Mouse (Mus musculus) CH12.LX (cell line): Measurements from ENCODE around the gene Astl. TPM values are rescaled to one million over a fixed set of nuclear protein-coding genes. Genes with fewer than 3 reads are reported as not detected.

Experiments used
- DNase-seq: peaks from one replicate; pipeline ENCODE4 v3.0.0-alpha.2; 2013; ENCODE audit errors: extremely low read depth
- H3K27ac ChIP-seq: 2 replicates; pipeline ENCODE4 v1.5.1; 2012; ENCODE audit warnings: low read depth, mild to moderate bottlenecking, control low read depth, moderate library complexity; ENCODE audit not compliant: insufficient read depth
- H3K27me3 ChIP-seq: replicated peaks from 2 replicates; pipeline ENCODE3; 2012; ENCODE audit warnings: inconsistent platforms
- H3K36me3 ChIP-seq, 2 experiments: replicated peaks in 1 of 2; 2 replicates each; pipeline versions ENCODE3 to v1.6.1; 2012; ENCODE audit warnings: inconsistent platforms in 1 of 2, low read length in 1 of 2, mild to moderate bottlenecking in 1 of 2, mixed read lengths in 1 of 2, moderate library complexity in 1 of 2; ENCODE audit not compliant: control insufficient read depth in 1 of 2, insufficient read depth in 1 of 2
- H3K4me1 ChIP-seq, 2 experiments: 2 replicates each; pipeline ENCODE4 v1.6.1; 2012; ENCODE audit warnings: inconsistent platforms in 1 of 2, moderate library complexity in 1 of 2; ENCODE audit not compliant: insufficient read depth in 2 of 2, control insufficient read depth in 1 of 2
- H3K4me2 ChIP-seq: 2 replicates; pipeline ENCODE4 v1.6.1; 2012; ENCODE audit warnings: low read depth, mild to moderate bottlenecking, control low read depth; ENCODE audit not compliant: poor library complexity, insufficient read depth, severe bottlenecking
- H3K4me3 ChIP-seq, 3 experiments: fragments of 150-350 bp in 1 of 3; sonication (generic) in 1 of 3; replicated peaks in 1 of 3; 2 replicates each; pipeline versions ENCODE3 to v1.5.1; 2011 to 2012; ENCODE audit warnings: low read depth in 2 of 3, low read length in 2 of 3, mild to moderate bottlenecking in 2 of 3, moderate library complexity in 2 of 3, control low read depth in 1 of 3, improper control_type of control experiment in 1 of 3, inconsistent platforms in 1 of 3, mixed read lengths in 1 of 3; ENCODE audit not compliant: poor library complexity in 1 of 3
- H3K79me2 ChIP-seq: replicated peaks from 2 replicates; pipeline ENCODE4 v1.6.1; 2012; ENCODE audit warnings: mild to moderate bottlenecking, moderate library complexity; ENCODE audit not compliant: control insufficient read depth, poor library complexity, insufficient read depth, severe bottlenecking; ENCODE audit errors: extremely low read depth
- H3K9ac ChIP-seq: 2 replicates; pipeline ENCODE4 v1.6.1; 2012; ENCODE audit warnings: low read depth, mild to moderate bottlenecking, control low read depth, moderate library complexity; ENCODE audit not compliant: insufficient read depth
- H3K9me3 ChIP-seq: replicated peaks from 2 replicates; pipeline ENCODE3; 2012; ENCODE audit warnings: low read length, inconsistent platforms, mixed read lengths
- EP300 ChIP-seq: IDR thresholded peaks from 2 replicates; pipeline ENCODE4 v1.6.1; 2011; ENCODE audit warnings: low read length, improper control_type of control experiment
- GABPA ChIP-seq: IDR thresholded peaks from 2 replicates; pipeline ENCODE4 v1.6.1; 2012; ENCODE audit warnings: low read depth, low read length, improper control_type of control experiment, inconsistent platforms; ENCODE audit not compliant: insufficient replicate concordance
- KAT2A ChIP-seq: IDR thresholded peaks from 2 replicates; pipeline ENCODE4 v1.6.1; 2012; ENCODE audit warnings: low read length, improper control_type of control experiment, inconsistent platforms; ENCODE audit not compliant: insufficient replicate concordance
- MAFK ChIP-seq: IDR thresholded peaks from 2 replicates; pipeline ENCODE4 v1.6.1; 2011; ENCODE audit warnings: low read length, improper control_type of control experiment; ENCODE audit not compliant: insufficient replicate concordance
- MXI1 ChIP-seq: IDR thresholded peaks from 2 replicates; pipeline ENCODE4 v1.6.1; 2011; ENCODE audit warnings: mild to moderate bottlenecking, low read depth, low read length, improper control_type of control experiment
- MYC ChIP-seq: IDR thresholded peaks from 2 replicates; pipeline ENCODE4 v1.6.1; 2011; ENCODE audit warnings: low read depth, mild to moderate bottlenecking, improper control_type of control experiment, low read length
- NELFE ChIP-seq: IDR thresholded peaks from 2 replicates; pipeline ENCODE4 v1.6.1; 2011; ENCODE audit warnings: low read depth, low read length, improper control_type of control experiment
- PAX5 ChIP-seq: IDR thresholded peaks from 2 replicates; pipeline ENCODE4 v1.6.1; 2012; ENCODE audit warnings: low read length, inconsistent platforms, mixed read lengths
- RAD21 ChIP-seq: IDR thresholded peaks from 2 replicates; pipeline ENCODE4 v1.6.1; 2011; ENCODE audit warnings: low read depth, mild to moderate bottlenecking, low read length, improper control_type of control experiment, moderate library complexity
- TBP ChIP-seq: conservative IDR thresholded peaks from 2 replicates; pipeline ENCODE4 v1.6.1; 2011; ENCODE audit warnings: low read depth, low read length, improper control_type of control experiment
- TCF12 ChIP-seq: IDR thresholded peaks from 2 replicates; pipeline ENCODE4 v1.6.1; 2014; ENCODE audit warnings: low read depth, mild to moderate bottlenecking, inconsistent platforms, low read length, improper control_type of control experiment
- UBTF ChIP-seq: IDR thresholded peaks from 2 replicates; pipeline ENCODE4 v1.6.1; 2012; ENCODE audit warnings: low read depth, mild to moderate bottlenecking, inconsistent platforms, low read length, improper control_type of control experiment, moderate library complexity
- USF2 ChIP-seq: conservative IDR thresholded peaks from 2 replicates; pipeline ENCODE4 v1.6.1; 2011; ENCODE audit warnings: low read depth, low read length, improper control_type of control experiment
- ZKSCAN1 ChIP-seq: IDR thresholded peaks from 2 replicates; pipeline ENCODE4 v1.6.1; 2012; ENCODE audit warnings: low read depth, inconsistent platforms, low read length, improper control_type of control experiment, borderline replicate concordance
- dilution Hi-C: fragments of 300-500 bp; cut with MboI; formaldehyde crosslinking; loops from 2 replicates; pipeline ENCODE4 v1.14.3; 2020; ENCODE audit warnings: low sequenced_read_pairs; ENCODE audit not compliant: extremely low pct_unique_long_range_greater_than_20kb, extremely low pct_ligation_motif_present
- in situ Hi-C: fragments of 300-500 bp; cut with MboI; formaldehyde crosslinking; loops from 3 replicates; pipeline ENCODE4 v1.14.3; 2019; ENCODE audit warnings: low sequenced_read_pairs, low pct_ligation_motif_present, low pct_unique_long_range_greater_than_20kb, mixed read lengths
- polyA plus RNA-seq: library from polyadenylated mRNA; unstranded; fragments of >175 nt; gene quantifications from 2 replicates; pipeline ENCODE4 v1.2.1, GENCODE M21; 2012; ENCODE audit warnings: low read depth; ENCODE audit not compliant: insufficient read length
- total RNA-seq, 2 experiments: library from RNA; depleted of rRNA; stranded (reverse); fragments of 300-350 nt in 1 of 2; fragments of >200 nt in 1 of 2; gene quantifications; 2 replicates each; pipeline ENCODE4 v1.2.3; 2012 to 2014

The Astl gene
- total and polyA plus RNA-seq, 3 experiments, result 0.08 TPM; not detected in 2

DNA sequence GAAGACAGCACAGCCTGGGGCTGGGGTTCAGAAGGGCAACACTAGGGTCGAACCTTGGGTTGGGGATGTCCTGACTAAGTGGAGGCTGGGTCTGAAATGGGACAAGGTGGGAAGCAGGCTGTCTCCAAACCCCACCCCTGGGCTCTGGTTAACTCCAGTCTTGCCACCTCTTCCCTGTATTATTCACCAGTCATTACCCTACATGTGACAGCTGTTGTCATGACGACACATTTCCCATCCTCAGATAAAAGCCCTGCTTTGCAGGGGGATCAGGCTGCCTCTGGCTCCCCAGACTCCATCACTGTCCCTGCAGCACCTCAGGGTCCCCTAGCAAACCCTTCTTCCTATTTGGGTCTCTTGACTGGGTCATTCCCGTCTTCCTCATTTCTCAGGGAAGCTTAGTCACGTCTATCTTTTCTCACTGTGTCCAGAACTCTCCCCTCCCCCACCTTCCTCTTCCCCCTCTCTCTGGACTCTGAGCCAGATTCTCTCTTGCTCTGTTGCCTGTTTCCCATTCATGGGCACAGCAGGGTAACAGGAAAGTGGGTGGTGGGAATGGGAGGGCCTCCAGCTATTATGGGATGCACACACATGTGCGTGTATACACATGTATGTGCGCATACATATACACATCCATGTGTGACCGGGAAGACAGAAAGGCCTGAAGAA is 39.6 kb downstream of the Astl start:
- DNase-seq, result no peak
- no peak overlapping the region for H3K9ac ChIP-seq
- in situ Hi-C loops (no loop called here), dilution Hi-C loops (no loop called here)
- H3K4me1 ChIP-seq, result peaks cover 0 to 3% of the 10 kb centered on the region in 2 experiments; a peak in 1 of 4 replicates
- H3K27me3 ChIP-seq, result peaks cover 33% of the 10 kb centered on the region
- no peaks in the 10 kb centered on the region for H3K9me3 ChIP-seq
- no peak for TF ChIP-seq MYC
- H3K79me2 ChIP-seq, result no peaks in the 10 kb centered on the region
- H3K4me2 ChIP-seq, result no peak overlapping the region
- H3K4me3 ChIP-seq, result no peak overlapping the region
- no peaks in the 10 kb centered on the region for H3K36me3 ChIP-seq
- no peak overlapping the region for H3K27ac ChIP-seq

DNA sequence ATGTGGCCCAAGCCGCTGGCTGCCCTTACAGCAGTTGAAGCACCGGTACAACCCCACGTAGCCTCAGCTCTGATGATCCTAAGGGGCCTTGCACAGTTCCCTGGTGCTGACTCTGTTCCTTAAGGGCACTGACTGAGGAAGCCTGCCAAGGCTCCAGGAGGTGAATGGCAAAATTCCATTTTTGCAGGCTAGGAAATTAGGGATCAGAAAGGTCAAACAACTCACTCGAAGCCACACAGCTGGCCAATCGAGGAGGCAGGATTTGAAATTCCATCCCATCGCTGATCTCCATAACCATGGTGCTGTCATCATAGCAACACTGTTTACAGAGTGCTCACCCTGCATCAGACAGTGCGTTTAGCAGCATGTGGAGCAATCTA is 40.2 kb downstream of the Astl start:
- no peak overlapping the region for H3K27ac ChIP-seq
- peaks cover 0 to 3% of the 10 kb centered on the region in 2 experiments; a peak in 1 of 4 replicates for H3K4me1 ChIP-seq
- dilution Hi-C loops (no loop called here), in situ Hi-C loops (no loop called here)
- no peaks in the 10 kb centered on the region for H3K79me2 ChIP-seq
- H3K9ac ChIP-seq, result no peak overlapping the region
- no peak overlapping the region for H3K4me3 ChIP-seq
- no peak overlapping the region for H3K4me2 ChIP-seq
- TF ChIP-seq MXI1, result no peak
- TF ChIP-seq UBTF, result no peak
- no peak for TF ChIP-seq NELFE
- no peak for TF ChIP-seq KAT2A
- TF ChIP-seq TBP, result no peak
- no peak for TF ChIP-seq PAX5
- no peak for TF ChIP-seq TCF12
- no peak for TF ChIP-seq MAFK
- no peak for TF ChIP-seq MYC
- TF ChIP-seq ZKSCAN1, result no peak
- no peak for TF ChIP-seq USF2
- TF ChIP-seq EP300, result no peak
- TF ChIP-seq RAD21, result no peak
- no peak for TF ChIP-seq GABPA
- no peaks in the 10 kb centered on the region for H3K9me3 ChIP-seq
- peaks cover 37% of the 10 kb centered on the region for H3K27me3 ChIP-seq
- H3K36me3 ChIP-seq, result no peaks in the 10 kb centered on the region
- DNase-seq, result no peak
